Mouse (Mus musculus) heart, adult 8-10 months (tissue): ENCODE measurements around the gene Fopnl. TPM values are rescaled to one million over a fixed set of nuclear protein-coding genes. Genes with fewer than 3 reads are reported as not detected.
A peak's percentile ranks its signal among the peaks of the same experiment; 100 is the strongest.

ENCODE experiments used
- DNase-seq: peaks from one replicate; pipeline ENCODE4 v3.0.0; 2022; ENCODE audit warnings: low spot score
- total RNA-seq, 4 experiments: library from RNA; stranded (reverse); gene quantifications; 2 replicates each; pipeline ENCODE4 v1.2.4; 2022

Fopnl gene
- total RNA-seq, 4 experiments from 2014 or later, result 61.1 to 70.9 (median 64.9) TPM

DNA sequence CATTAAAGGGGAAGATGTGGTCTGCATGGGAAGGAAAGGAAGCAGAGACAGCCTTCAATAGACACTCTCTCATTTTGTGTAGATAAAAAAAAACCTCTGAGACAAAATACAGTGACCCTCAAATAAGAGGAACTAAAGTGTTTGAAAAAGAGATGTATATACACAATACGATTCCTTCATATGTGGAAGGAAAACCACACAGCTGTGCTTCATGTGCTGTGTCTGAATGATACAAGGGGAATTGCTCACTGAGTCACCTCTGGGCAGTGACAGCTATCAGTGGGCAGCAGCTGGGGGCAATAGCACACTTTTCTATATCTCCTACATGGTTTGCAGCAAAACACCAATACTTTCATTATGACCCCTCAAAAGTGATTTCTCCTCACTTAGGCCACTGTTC is 9.8 kb downstream of the Fopnl start:
- no peak for DNase-seq

DNA sequence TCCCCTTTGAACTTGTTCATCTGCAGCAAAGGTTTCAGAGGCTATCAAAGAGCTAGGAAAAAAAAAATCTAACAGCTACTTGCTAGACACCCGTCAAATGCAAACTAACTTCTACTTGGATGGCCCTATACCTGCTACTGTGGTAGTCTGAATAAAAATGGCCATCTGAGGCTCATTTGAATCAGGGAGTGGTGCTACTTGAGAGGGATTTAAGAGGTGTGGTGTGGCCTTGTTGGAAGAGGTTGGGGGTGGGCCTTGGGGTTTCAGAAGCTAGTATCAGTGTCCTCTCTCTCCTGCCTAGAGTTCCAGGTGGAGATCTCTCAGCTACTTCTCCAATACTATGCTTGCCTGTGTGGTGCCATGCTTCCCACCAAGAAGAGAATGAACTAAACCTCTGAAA is 10.8 kb downstream of the Fopnl start:
- no peak for DNase-seq

DNA sequence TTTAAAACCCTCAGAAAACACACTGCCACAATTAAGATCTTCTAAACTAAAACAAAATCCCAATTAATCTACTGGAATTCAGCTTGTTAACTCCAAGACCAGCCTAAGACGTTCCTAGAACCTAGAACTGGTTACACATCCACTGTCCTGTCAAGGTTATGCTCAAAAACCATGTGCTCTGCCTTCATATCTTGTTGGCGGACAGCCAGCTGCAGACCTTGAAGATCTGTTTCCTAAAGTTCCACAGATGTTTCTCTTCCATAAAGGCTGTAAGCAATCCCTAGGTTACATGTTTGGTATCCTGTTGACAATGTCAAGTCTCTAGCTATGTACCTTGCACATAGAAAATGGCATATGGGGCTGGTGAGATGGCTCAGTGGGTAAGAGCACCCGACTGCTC is 12.4 kb downstream of the Fopnl start:
- no peak for DNase-seq

- no peak for DNase-seq
Measured at GRCm38 (mm10) chr16:14303676-14304075, 13.5 kb downstream of the Fopnl start.

DNA sequence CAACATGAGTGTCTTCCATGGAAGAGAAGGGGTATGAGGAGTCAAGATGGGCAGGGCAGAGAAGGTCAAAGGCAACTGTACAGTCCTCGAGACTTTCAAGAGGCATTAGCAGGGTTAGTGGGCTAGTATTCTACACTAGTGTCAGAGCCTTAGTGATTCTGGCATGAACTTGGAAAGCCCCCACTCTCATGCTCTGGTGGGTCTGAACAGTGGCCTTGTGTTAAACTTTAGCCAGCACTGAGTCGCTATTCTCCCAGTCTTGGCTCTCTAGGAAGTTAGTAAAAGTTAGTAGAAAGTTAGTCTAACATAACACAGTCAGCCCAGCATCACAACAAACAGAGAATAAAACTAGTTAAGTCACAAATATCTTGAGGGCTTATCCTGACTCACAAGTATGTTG is 14.1 kb downstream of the Fopnl start:
- no peak for DNase-seq

DNA sequence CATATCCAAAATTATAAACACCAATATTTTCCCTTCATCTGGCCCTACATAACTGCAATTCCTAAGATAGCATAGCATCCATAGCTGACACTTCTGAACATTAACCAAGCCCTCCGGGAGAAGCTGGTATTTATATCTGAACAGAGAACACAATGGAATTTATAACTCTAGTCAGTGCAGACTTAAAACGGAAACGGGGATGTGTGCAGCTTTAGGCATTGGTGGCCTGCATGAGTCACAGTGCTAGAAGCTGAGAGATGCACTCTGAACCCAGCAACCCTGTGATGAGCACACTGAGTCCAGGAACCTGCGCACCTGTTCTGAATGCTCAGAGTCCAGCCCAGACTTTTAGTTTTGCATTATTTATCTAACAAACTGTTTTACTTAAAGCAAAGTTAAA is 18.7 kb downstream of the Fopnl start:
- no peak for DNase-seq

DNA sequence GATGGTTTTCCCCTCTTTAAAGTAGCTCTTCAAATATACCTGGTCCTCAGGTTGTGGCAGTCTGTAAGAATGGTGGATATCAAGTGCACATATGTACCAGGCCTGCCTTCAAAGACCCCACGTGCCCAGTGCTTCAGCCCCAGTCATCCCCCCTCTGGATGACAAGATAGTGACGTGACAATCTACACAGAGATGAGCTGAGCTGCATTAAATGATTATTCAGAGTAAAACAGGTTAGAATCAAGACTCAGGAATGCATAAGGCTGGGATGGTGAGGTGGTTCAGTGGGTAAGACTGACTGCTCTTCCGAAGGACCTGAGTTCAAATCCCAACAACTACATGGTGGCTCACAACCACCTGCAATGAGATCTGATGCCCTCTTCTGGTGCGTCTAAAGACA is 19.5 kb downstream of the Fopnl start:
- DNase-seq, result no peak

DNA sequence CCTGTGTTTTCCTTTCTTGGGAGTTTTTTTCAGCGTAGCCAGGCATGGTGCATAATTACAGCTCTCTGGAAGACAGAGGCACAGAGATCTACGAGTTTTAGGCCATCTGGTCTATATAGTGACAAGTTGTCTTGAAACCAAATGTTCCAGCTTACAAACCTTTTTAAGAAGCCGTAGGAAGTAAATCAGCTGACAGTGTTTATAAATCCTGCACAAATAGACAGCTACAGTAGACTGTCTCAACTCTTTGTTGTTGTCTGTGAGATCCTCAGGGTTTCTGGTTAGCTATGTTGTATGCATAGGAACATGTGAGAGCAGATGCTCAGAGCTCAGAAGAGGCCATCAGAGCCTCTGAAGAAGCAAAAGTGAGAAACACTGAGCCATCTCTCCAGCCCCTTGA is 20.1 kb downstream of the Fopnl start:
- DNase-seq, result no peak

- DNase-seq, result no peak
Measured at GRCm38 (mm10) chr16:14296544-14297124, 20.6 kb downstream of the Fopnl start.

GRCm38 (mm10) chr16:14295291-14295690 is 21.9 kb downstream of the Fopnl start:
- no peak for DNase-seq

- peak; percentile 6 for DNase-seq
Measured at GRCm38 (mm10) chr16:14292205-14293199, 24.7 kb downstream of the Fopnl start.

GRCm38 (mm10) chr16:14291223-14291622 is 26.0 kb downstream of the Fopnl start, which contains the start of gene Myh11:
Myh11 (minus strand) TSS chr16:14291372.
- peak; percentile 74 for DNase-seq

DNA sequence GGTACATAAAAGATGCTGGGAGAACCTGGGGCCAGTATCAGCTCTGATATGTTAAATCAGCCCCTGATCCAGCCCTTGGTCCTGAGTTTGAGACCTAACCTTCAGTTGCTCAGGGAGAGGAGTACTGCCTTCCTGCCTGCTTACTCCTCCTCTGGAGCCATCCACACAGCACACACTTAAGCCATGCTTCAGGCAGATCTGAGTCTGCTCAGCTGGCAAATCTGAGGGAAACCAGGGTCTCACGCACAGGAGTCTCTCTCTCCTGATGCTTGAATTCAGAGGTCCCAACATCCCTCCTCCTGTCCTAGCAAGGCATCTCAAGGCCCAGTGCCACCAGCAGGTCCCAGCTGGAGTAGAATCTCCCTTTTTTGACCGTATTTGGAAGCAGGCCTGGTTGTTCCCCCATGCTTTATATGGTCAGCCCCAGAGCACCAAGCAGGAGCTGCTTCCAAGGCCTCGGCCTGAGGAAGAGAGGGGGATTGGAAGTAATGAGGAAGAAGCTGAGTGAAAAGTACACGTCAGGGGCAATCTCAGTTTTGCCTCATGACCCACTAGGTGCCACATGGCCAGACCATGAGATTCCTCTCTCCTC is 44.7 kb downstream of the Fopnl start:
- no peak for DNase-seq

GRCm38 (mm10) chr16:14265203-14265920 is 51.8 kb downstream of the Fopnl start:
- no peak for DNase-seq

GRCm38 (mm10) chr16:14264504-14264903 is 52.7 kb downstream of the Fopnl start:
- no peak for DNase-seq

GRCm38 (mm10) chr16:14263241-14263640 is 54.0 kb downstream of the Fopnl start:
- DNase-seq, result no peak

DNA sequence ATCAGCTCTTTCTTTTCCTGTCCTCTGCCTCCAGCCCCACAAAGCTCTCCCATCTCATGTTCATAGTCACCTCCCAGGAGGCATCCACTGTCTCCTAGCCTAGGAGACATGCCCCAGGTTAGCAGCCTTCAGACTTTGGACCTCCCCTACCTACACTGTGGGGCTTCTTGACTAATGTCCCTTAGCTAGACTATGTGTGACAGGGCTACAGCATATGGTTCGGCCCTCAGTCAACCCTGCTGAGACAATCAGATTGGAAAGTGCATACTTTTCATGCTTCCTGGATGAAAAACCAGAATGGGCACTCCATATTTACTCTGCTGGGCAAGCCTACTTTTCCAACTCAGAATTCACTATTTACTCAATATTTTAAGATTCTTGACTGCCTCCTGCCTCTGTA is 54.8 kb downstream of the Fopnl start:
- no peak for DNase-seq

DNA sequence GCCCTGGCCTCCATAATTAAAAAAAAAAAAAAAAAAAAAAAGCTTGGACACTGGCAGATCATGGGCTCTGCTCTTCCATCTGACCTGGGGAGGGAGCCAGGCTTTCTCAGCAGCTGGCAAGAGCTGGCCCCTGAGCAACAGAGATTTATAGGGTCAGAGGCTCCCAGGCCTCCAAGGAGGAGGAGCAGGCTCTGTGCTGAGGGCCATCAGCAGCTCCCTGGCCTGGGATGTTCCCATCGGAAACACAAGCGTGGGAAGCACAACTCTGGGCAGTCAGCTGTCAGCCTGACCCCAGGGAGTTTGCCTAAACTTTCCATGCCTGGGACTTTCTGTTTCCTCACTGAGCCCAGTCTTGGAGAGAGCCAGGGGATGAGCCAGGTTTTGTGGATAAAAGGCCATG is 58.3 kb downstream of the Fopnl start:
- DNase-seq, result peak; percentile 55

DNA sequence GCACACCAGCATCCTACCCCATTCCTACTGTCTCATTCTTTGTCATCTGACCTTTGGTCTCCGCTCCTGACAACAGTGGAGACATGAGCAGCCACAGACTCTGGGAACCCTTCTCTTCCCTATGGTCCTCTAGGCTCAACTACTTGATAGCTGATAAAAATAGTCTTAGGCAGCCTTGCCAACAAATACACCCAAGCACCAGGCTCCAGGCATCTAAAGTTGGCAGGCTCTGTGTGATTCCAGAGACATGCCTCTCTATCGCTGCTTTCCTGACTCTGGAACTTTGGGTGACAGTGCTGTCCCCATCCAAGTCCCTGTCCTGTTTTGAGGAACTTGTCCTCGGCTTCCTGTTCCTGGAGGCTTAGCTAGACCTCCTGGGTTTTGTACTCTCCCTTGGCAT is 63.6 kb downstream of the Fopnl start:
- peak; percentile 42 for DNase-seq

DNA sequence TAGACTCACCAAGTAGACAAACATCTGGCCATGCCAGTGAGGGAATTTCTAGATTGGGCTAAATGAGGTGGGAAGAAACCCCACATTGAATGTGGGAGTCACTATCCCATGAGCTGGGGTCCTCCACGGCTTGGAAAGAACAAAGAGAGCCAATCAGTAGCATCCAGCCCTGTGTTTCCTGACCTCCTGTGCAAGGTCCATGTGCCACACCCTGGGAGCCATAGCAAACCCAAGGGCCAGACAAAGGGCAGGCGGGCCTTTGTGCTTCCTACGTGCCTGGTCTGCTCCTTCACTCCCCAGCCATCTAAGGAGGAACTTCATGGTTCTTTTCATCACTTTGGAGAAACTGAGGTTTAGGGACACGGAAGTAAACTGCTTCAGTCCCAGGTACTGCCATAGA is 64.3 kb downstream of the Fopnl start:
- no peak for DNase-seq

DNA sequence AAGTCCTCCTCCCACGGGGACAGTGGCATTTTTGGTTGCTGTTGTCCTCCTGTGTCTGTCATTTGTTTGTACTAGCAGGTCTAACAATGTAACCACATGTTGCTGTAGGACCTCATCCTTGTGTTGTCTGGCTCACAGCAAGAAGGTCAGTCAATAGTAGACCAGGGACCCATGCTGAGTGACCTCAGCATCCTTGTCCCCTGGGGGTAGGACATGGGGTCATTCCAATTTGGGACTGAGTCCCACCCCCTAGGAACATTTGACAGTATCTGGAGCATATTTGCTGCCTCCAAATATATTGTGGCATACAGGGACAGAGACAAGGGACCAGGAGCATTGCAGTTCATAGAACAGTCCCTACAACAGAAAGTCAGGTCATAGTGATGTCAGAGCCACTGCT is 67.3 kb downstream of the Fopnl start:
- no peak for DNase-seq
